Mouse (Mus musculus): Measurements from ENCODE around the gene Fbxw4. TPM values are rescaled to one million over a fixed set of nuclear protein-coding genes. Genes with fewer than 3 reads are reported as not detected.

Fbxw4 gene
- total and polyA plus RNA-seq, 3 experiments, result 9.4 to 104 (median 49.8) TPM

DNA sequence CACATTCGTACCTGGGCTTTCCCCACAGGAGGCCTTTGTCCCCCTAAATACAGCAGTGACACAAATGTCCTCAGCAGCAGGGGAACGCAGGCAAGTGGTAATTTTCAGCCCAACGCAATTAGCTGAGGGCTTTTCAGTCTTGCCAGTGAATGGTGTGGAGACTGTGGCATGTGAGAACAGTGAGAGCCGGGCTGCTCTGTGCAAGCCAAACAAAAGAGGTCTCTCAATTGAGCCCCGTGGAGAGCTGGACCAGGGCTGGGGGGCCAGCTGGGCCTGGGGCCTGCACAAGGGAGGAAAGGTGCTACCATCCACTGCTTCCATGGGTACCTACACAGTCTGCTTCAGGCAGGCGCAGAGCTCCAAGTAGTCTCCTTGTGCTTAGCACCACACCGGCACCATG is 52.6 kb downstream of the Fbxw4 start:
- Histone ChIP-seq H3K36me3 (replicated peaks) (peaks cover 68% of the 10 kb centered on the region), H3K27me3 (ENCODE audit: insufficient read depth, low read length) (no peaks in the 10 kb centered on the region), H3K4me3 (ENCODE audit: low read depth, low read length) (no peak overlapping the region), H3K9me3 (replicated peaks) (no peaks in the 10 kb centered on the region), H3K4me1 (ENCODE audit: insufficient read depth, low read depth, low read length) (peaks cover 56% of the 10 kb centered on the region)
- DNase-seq (ENCODE audit: low spot score), result no peak
- TF ChIP-seq TAL1 (conservative IDR thresholded peaks at IDR 0.05; ENCODE audit: low read depth, low read length), result no peak
- no peak for ATAC-seq (ENCODE audit: extremely low read depth, insufficient number of reproducible peaks, low FRiP score, poor library complexity, severe bottlenecking)

DNA sequence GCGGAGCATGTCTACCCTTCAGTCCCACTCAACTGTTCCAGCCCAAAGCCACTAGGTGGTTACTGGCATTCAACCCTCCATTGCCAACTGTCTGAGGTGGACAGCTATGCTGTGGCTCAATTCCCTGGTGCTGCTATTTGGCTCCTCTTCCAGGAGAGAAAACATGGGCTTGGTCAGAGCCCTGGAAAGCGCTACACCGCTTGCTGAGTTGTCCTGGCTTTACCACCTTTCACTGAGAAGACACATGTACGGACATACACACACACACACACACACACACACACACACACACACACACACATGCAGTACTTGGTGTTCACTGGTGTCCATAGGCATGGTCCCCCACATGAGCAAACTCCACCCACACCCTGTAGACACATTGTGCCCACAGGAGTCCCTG is 53.4 kb downstream of the Fbxw4 start:
- no peak for DNase-seq (ENCODE audit: low spot score)
- TF ChIP-seq GATA2 (IDR thresholded peaks at IDR 0.05; ENCODE audit: borderline replicate concordance, low read depth, low read length) (no peak), CTCF (IDR thresholded peaks at IDR 0.05; ENCODE audit: low read depth, low read length) (no peak), TAL1 (conservative IDR thresholded peaks at IDR 0.05; ENCODE audit: low read depth, low read length) (no peak), GATA1 (IDR thresholded peaks at IDR 0.05; ENCODE audit: borderline replicate concordance, low read length) (no peak), POLR2AphosphoS5 (IDR thresholded peaks at IDR 0.05; ENCODE audit: insufficient replicate concordance, low read depth, low read length) (no peak)
- Histone ChIP-seq H3K27me3 (ENCODE audit: insufficient read depth, low read length) (no peaks in the 10 kb centered on the region), H3K4me1 (ENCODE audit: insufficient read depth, low read depth, low read length) (peaks cover 64% of the 10 kb centered on the region), H3K36me3 (replicated peaks) (peaks cover 67% of the 10 kb centered on the region), H3K4me3 (ENCODE audit: low read depth, low read length) (no peak overlapping the region), H3K9me3 (replicated peaks) (no peaks in the 10 kb centered on the region)
- no peak for ATAC-seq (ENCODE audit: extremely low read depth, insufficient number of reproducible peaks, low FRiP score, poor library complexity, severe bottlenecking)

DNA sequence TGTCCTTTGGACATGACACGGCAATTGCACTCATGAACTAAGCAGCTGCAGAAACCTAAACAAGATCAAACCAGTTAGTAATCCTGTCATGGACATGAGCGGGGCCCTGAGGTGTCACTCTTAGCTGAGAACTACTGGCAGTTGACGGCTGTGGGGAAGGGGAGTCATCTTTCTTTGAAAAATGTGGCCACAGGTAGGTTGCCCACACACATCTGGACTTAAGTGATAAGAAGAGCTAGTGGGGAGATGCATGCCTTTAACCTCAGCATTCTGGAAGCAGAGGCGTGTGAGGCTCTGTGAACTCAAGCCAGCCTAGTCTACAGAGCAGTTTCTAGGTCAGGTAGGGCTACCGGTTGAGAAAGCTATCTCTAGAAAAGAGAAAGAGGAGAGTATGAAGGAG is 57.5 kb downstream of the Fbxw4 start:
- DNase-seq (ENCODE audit: low spot score), result peak; percentile 89
- Histone ChIP-seq H3K4me3 (ENCODE audit: low read depth, low read length) (peak overlapping the region; percentile 54; the same call in 1 of the 2 replicates), H3K36me3 (replicated peaks) (peaks cover 66% of the 10 kb centered on the region), H3K9me3 (replicated peaks) (no peaks in the 10 kb centered on the region), H3K27me3 (ENCODE audit: insufficient read depth, low read length) (no peaks in the 10 kb centered on the region), H3K4me1 (ENCODE audit: insufficient read depth, low read depth, low read length) (peaks cover 77% of the 10 kb centered on the region)
- TF ChIP-seq GATA2 (IDR thresholded peaks at IDR 0.05; ENCODE audit: borderline replicate concordance, low read depth, low read length) (no peak), TAL1 (conservative IDR thresholded peaks at IDR 0.05; ENCODE audit: low read depth, low read length) (peak; percentile 95), GATA1 (IDR thresholded peaks at IDR 0.05; ENCODE audit: borderline replicate concordance, low read length) (no peak)
- ATAC-seq (ENCODE audit: extremely low read depth, insufficient number of reproducible peaks, low FRiP score, poor library complexity, severe bottlenecking), result peak; percentile 85

DNA sequence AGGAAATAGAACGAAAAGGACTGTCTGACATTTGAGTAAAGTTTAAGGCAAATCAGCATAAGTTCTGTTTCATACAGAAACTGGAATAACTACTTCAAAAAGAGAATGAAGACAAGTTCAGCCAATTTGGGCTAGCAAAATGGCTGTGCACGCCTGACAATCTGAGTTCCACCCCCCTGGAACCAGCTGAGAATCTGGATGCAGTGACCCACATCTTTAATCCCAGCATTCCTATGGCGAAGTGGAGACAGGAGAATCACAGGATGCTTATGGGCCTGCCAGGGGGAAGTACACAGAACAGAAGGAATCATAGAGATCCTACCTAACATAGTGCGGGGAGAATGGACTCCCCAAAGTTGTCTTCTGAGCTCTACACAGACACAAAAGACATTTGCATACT is 63.0 kb downstream of the Fbxw4 start:
- Histone ChIP-seq H3K4me1 (ENCODE audit: insufficient read depth, low read depth, low read length) (peaks cover 65% of the 10 kb centered on the region), H3K36me3 (replicated peaks) (peaks cover 84% of the 10 kb centered on the region), H3K4me3 (ENCODE audit: low read depth, low read length) (no peak overlapping the region), H3K9me3 (replicated peaks) (no peaks in the 10 kb centered on the region), H3K27me3 (ENCODE audit: insufficient read depth, low read length) (no peaks in the 10 kb centered on the region)
- DNase-seq (ENCODE audit: low spot score), result no peak
- TF ChIP-seq TAL1 (conservative IDR thresholded peaks at IDR 0.05; ENCODE audit: low read depth, low read length) (no peak), POLR2AphosphoS5 (IDR thresholded peaks at IDR 0.05; ENCODE audit: insufficient replicate concordance, low read depth, low read length) (no peak), GATA2 (IDR thresholded peaks at IDR 0.05; ENCODE audit: borderline replicate concordance, low read depth, low read length) (no peak), GATA1 (IDR thresholded peaks at IDR 0.05; ENCODE audit: borderline replicate concordance, low read length) (no peak), CTCF (IDR thresholded peaks at IDR 0.05; ENCODE audit: low read depth, low read length) (no peak)
- ATAC-seq (ENCODE audit: extremely low read depth, insufficient number of reproducible peaks, low FRiP score, poor library complexity, severe bottlenecking), result no peak

DNA sequence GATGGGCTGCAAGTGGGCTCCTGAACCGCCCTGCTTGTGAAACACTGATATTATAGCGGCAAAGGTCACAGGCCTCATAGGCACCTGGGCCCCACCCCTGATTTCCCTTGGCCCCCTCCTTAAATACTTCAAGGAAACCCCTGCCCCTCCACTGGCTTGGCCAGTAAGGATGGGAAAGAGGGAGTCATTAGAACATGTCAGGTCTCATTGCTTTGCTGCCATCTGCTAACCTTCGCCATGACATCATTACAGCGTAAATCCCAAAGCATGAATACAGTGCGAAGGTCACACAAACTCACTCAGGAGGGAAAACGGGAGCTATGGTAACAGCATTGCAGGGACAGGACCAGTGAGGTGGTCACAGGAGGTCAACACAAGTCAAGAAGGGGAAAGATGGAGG is 63.7 kb downstream of the Fbxw4 start:
- DNase-seq (ENCODE audit: low spot score) (no peak), ATAC-seq (ENCODE audit: extremely low read depth, insufficient number of reproducible peaks, low FRiP score, poor library complexity, severe bottlenecking) (no peak)
- Histone ChIP-seq H3K4me1 (ENCODE audit: insufficient read depth, low read depth, low read length) (peaks cover 65% of the 10 kb centered on the region), H3K4me3 (ENCODE audit: low read depth, low read length) (no peak overlapping the region), H3K36me3 (replicated peaks) (peaks cover 84% of the 10 kb centered on the region), H3K9me3 (replicated peaks) (no peaks in the 10 kb centered on the region), H3K27me3 (ENCODE audit: insufficient read depth, low read length) (no peaks in the 10 kb centered on the region)
- TF ChIP-seq CTCF (IDR thresholded peaks at IDR 0.05; ENCODE audit: low read depth, low read length) (no peak), GATA2 (IDR thresholded peaks at IDR 0.05; ENCODE audit: borderline replicate concordance, low read depth, low read length) (no peak), TAL1 (conservative IDR thresholded peaks at IDR 0.05; ENCODE audit: low read depth, low read length) (no peak), POLR2AphosphoS5 (IDR thresholded peaks at IDR 0.05; ENCODE audit: insufficient replicate concordance, low read depth, low read length) (no peak), GATA1 (IDR thresholded peaks at IDR 0.05; ENCODE audit: borderline replicate concordance, low read length) (no peak)

DNA sequence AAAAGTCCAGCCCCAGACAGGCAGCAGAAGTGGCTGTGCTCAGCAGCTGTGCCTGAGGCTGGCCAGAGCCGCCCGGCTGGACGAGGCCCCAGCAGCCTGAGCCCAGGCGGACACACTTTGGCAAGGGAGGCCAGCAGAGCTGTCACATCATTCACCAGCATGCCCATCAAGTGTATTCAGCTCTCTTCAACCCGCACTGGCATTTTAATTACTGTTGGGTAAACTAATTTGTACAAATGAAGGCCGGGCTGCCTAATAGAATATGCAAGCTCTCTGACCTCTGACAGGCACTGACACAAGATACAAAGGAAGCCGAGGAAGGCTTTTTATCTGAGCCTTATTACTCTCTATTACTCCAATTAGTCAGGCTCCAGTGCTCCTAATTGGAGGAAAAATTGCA is 64.1 kb downstream of the Fbxw4 start:
- Histone ChIP-seq H3K4me1 (ENCODE audit: insufficient read depth, low read depth, low read length) (peaks cover 63% of the 10 kb centered on the region), H3K9me3 (replicated peaks) (no peaks in the 10 kb centered on the region), H3K36me3 (replicated peaks) (peaks cover 82% of the 10 kb centered on the region), H3K4me3 (ENCODE audit: low read depth, low read length) (no peak overlapping the region), H3K27me3 (ENCODE audit: insufficient read depth, low read length) (no peaks in the 10 kb centered on the region)
- TF ChIP-seq TAL1 (conservative IDR thresholded peaks at IDR 0.05; ENCODE audit: low read depth, low read length), result no peak
- TF ChIP-seq CTCF (IDR thresholded peaks at IDR 0.05; ENCODE audit: low read depth, low read length), result no peak
- TF ChIP-seq GATA1 (IDR thresholded peaks at IDR 0.05; ENCODE audit: borderline replicate concordance, low read length), result no peak
- no peak for ATAC-seq (ENCODE audit: extremely low read depth, insufficient number of reproducible peaks, low FRiP score, poor library complexity, severe bottlenecking)
- DNase-seq (ENCODE audit: low spot score), result no peak

DNA sequence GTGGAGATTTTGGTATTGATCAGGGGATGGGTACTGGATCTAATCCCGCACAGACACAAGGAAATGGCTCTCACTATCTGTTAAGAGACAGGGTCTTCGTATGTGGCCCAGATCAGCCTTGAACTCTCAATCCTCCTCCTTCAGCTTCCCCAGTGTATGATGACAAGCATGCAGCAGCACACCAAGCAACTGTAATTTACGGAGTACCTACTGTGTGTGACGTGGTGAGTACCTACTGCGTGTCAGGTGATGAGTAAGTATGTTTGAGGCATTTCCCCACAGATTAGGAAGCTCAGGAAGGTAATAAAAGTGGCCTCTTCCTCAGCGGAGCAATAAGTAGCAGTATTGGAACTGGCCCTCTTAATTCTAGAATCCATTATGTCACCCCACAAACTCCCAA is 64.6 kb downstream of the Fbxw4 start:
- Histone ChIP-seq H3K27me3 (ENCODE audit: insufficient read depth, low read length) (no peaks in the 10 kb centered on the region), H3K9me3 (replicated peaks) (no peaks in the 10 kb centered on the region), H3K4me1 (ENCODE audit: insufficient read depth, low read depth, low read length) (peaks cover 60% of the 10 kb centered on the region), H3K36me3 (replicated peaks) (peaks cover 79% of the 10 kb centered on the region), H3K4me3 (ENCODE audit: low read depth, low read length) (no peak overlapping the region)
- TF ChIP-seq POLR2AphosphoS5 (IDR thresholded peaks at IDR 0.05; ENCODE audit: insufficient replicate concordance, low read depth, low read length) (no peak), TAL1 (conservative IDR thresholded peaks at IDR 0.05; ENCODE audit: low read depth, low read length) (no peak), CTCF (IDR thresholded peaks at IDR 0.05; ENCODE audit: low read depth, low read length) (no peak), GATA1 (IDR thresholded peaks at IDR 0.05; ENCODE audit: borderline replicate concordance, low read length) (no peak), GATA2 (IDR thresholded peaks at IDR 0.05; ENCODE audit: borderline replicate concordance, low read depth, low read length) (no peak)
- DNase-seq (ENCODE audit: low spot score), result no peak
- ATAC-seq (ENCODE audit: extremely low read depth, insufficient number of reproducible peaks, low FRiP score, poor library complexity, severe bottlenecking), result no peak
